19 mouse cellular contexts compared by ENCODE assay signal in the genomic region with DNA sequence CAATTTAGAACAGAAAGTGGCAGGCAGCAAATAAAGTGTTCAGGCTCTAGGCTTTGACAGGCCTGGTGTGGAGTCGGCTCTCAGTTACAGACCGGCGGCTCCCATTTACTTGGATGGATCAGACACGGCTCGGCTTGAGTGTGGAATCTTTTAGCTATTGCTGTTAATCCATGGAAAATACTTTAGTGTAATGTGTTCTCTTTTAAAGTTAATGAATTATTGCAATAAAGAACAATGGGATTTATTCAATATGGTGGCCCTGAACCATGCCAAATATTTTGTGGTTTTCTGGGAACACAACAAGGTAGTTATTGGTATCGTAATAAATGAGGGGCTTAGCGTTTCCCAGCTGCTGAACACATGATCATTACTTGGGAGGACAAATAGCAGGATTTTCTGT. TPM values are rescaled to one million over a fixed set of nuclear protein-coding genes. Genes with fewer than 3 reads are reported as not detected.
DNase-seq lines count a peak whose midpoint lies in the region; ATAC-seq and TF ChIP-seq lines count a peak whose summit lies in the region.
"Had no signal": no experiment of that assay in that cellular context is flagged by ENCODE, and none has a peak within 500 bp of the region (broad histone marks: within the 10 kb centered on the region; RNA-seq: fewer than 3 reads in every experiment).

No protein-coding gene starts in this region.

- DNase-seq in limb, embryonic 11.5 days (ENCODE audit: low spot score): no peak
- no peak for DNase-seq in limb, embryonic 10.5 days (ENCODE audit: low spot score)
- peak; percentile 91 for DNase-seq in Patski (ENCODE audit: low read depth, low spot score)
- no peak for DNase-seq in gastrocnemius, adult 2 months
- DNase-seq: adrenal gland, adult 2 months; B cell, adult 2 months; cerebellum, postnatal 10 days; embryo, embryonic 11 days; heart, postnatal 14 days; lung, adult 2 months; lung, postnatal 4 days; thymus, postnatal 25 days had no signal

- H3K9ac ChIP-seq in limb, embryonic 11.5 days (ENCODE audit: low read length): no peak overlapping the region
- H3K9ac ChIP-seq in limb, embryonic 13.5 days: no peak overlapping the region
- H3K9ac ChIP-seq in stomach, embryonic 16.5 days (ENCODE audit: low read length): no peak overlapping the region
- H3K9ac ChIP-seq in liver, embryonic 12.5 days: no peak overlapping the region
- H3K9ac ChIP-seq: heart, embryonic 12.5 days; hindbrain, embryonic 12.5 days had no signal

- H3K4me3 ChIP-seq in limb, embryonic 11.5 days (ENCODE audit: low read depth, low read length): no peak overlapping the region
- H3K4me3 ChIP-seq in limb, embryonic 10.5 days: no peak overlapping the region
- H3K4me3 ChIP-seq in limb, embryonic 13.5 days: no peak overlapping the region
- H3K4me3 ChIP-seq in stomach, embryonic 16.5 days (replicated peaks; ENCODE audit: low read length): no peak overlapping the region
- no peak overlapping the region for H3K4me3 ChIP-seq in liver, embryonic 12.5 days
- H3K4me3 ChIP-seq in gastrocnemius, adult 2 months: no peak overlapping the region
- H3K4me3 ChIP-seq: forebrain, embryonic 10.5 days; heart, embryonic 12.5 days; hindbrain, embryonic 12.5 days had no signal

- no peaks in the 10 kb centered on the region for H3K4me1 ChIP-seq in limb, embryonic 11.5 days (ENCODE audit: control insufficient read depth, insufficient read depth, low read length)
- peaks cover 21% of the 10 kb centered on the region for H3K4me1 ChIP-seq in limb, embryonic 10.5 days
- peaks cover 37% of the 10 kb centered on the region for H3K4me1 ChIP-seq in limb, embryonic 13.5 days
- peaks cover 3% of the 10 kb centered on the region; the same call in 1 of the 2 replicates for H3K4me1 ChIP-seq in stomach, embryonic 16.5 days (ENCODE audit: control insufficient read depth, insufficient read depth, low read length)
- no peaks in the 10 kb centered on the region for H3K4me1 ChIP-seq in liver, embryonic 12.5 days

- CTCF ChIA-PET in Patski (lab: Charles Lee): interaction anchor here (0.8 to 3.3 kb wide), 5 partner anchors 8 to 292 kb away, joined by 3 to 21 read pairs (median 4); no protein-coding TSS in a partner anchor

- in situ Hi-C loops in Patski (cut with MboI; ENCODE audit: low pct_unique_long_range_greater_than_20kb): loop anchor here (5.0 to 10.0 kb wide), 3 partner anchors 105 to 253 kb away; no protein-coding TSS in a partner anchor

- H3K36me3 ChIP-seq in limb, embryonic 11.5 days (ENCODE audit: control insufficient read depth, insufficient read depth, low read length): no peaks in the 10 kb centered on the region
- no peaks in the 10 kb centered on the region for H3K36me3 ChIP-seq in limb, embryonic 10.5 days
- H3K36me3 ChIP-seq in limb, embryonic 13.5 days: no peaks in the 10 kb centered on the region
- no peaks in the 10 kb centered on the region for H3K36me3 ChIP-seq in stomach, embryonic 16.5 days (ENCODE audit: control insufficient read depth, insufficient read depth, low read length)
- no peaks in the 10 kb centered on the region for H3K36me3 ChIP-seq in liver, embryonic 12.5 days
- H3K36me3 ChIP-seq: forebrain, embryonic 10.5 days; heart, embryonic 12.5 days; hindbrain, embryonic 12.5 days had no signal

- POLR2A ChIA-PET in Patski (lab: Charles Lee): interaction anchor here (1.5 kb wide), 1 partner anchor 22 kb away, joined by 4 read pairs; no protein-coding TSS in a partner anchor

- H3K9me3 ChIP-seq in limb, embryonic 11.5 days (ENCODE audit: control insufficient read depth, low read length): no peaks in the 10 kb centered on the region
- H3K9me3 ChIP-seq in limb, embryonic 10.5 days (replicated peaks): no peaks in the 10 kb centered on the region
- no peaks in the 10 kb centered on the region for H3K9me3 ChIP-seq in limb, embryonic 13.5 days
- H3K9me3 ChIP-seq in stomach, embryonic 16.5 days (replicated peaks; ENCODE audit: control insufficient read depth, low read length): no peaks in the 10 kb centered on the region
- H3K9me3 ChIP-seq in liver, embryonic 12.5 days (replicated peaks): no peaks in the 10 kb centered on the region
- H3K9me3 ChIP-seq: forebrain, embryonic 10.5 days; heart, embryonic 12.5 days; hindbrain, embryonic 12.5 days had no signal

- no peaks in the 10 kb centered on the region for H3K27me3 ChIP-seq in limb, embryonic 11.5 days (ENCODE audit: control insufficient read depth, insufficient read depth, low read length)
- H3K27me3 ChIP-seq in limb, embryonic 10.5 days (ENCODE audit: low read depth, poor library complexity, severe bottlenecking): no peaks in the 10 kb centered on the region
- no peaks in the 10 kb centered on the region for H3K27me3 ChIP-seq in Patski
- peaks cover 16% of the 10 kb centered on the region for H3K27me3 ChIP-seq in limb, embryonic 13.5 days
- no peaks in the 10 kb centered on the region for H3K27me3 ChIP-seq in stomach, embryonic 16.5 days (ENCODE audit: control insufficient read depth, insufficient read depth, low read length)
- H3K27me3 ChIP-seq in liver, embryonic 12.5 days (replicated peaks): no peaks in the 10 kb centered on the region
- H3K27me3 ChIP-seq: heart, embryonic 12.5 days; hindbrain, embryonic 12.5 days had no signal

- peak; percentile 72 for ATAC-seq in limb, embryonic 11.5 days (ENCODE audit: insufficient number of reproducible peaks, low FRiP score, low TSS enrichment, low read depth)
- ATAC-seq in Patski: peak; percentile 40
- ATAC-seq in limb, embryonic 13.5 days (ENCODE audit: low FRiP score, low read depth): peak; percentile 66
- peak; percentile 76; the same call in 1 of the 2 replicates for ATAC-seq in stomach, embryonic 16.5 days (ENCODE audit: insufficient read depth, low FRiP score)
- ATAC-seq in liver, embryonic 12.5 days: no peak

- no peak overlapping the region for H3K27ac ChIP-seq in limb, embryonic 11.5 days (replicated peaks; ENCODE audit: low read depth, low read length)
- no peak overlapping the region for H3K27ac ChIP-seq in limb, embryonic 10.5 days
- H3K27ac ChIP-seq in limb, embryonic 13.5 days: no peak overlapping the region
- H3K27ac ChIP-seq in stomach, embryonic 16.5 days (ENCODE audit: low read length): no peak overlapping the region; the same call in 1 of the 2 replicates
- H3K27ac ChIP-seq in liver, embryonic 12.5 days: no peak overlapping the region
- H3K27ac ChIP-seq in gastrocnemius, adult 2 months: no peak overlapping the region
- H3K27ac ChIP-seq: forebrain, embryonic 10.5 days; hindbrain, embryonic 12.5 days had no signal

- intact Hi-C loops in gastrocnemius, adult 2 months (cut with DNase I): no loop called here

- WGBS in limb, embryonic 11.5 days: 43% methylated on average over 7 of the region's 7 CpGs
- WGBS in limb, embryonic 10.5 days: 75% methylated on average over 7 of the region's 7 CpGs
- WGBS in limb, embryonic 13.5 days: 24% methylated on average over 7 of the region's 7 CpGs
- WGBS in stomach, embryonic 16.5 days: 28% methylated on average over 7 of the region's 7 CpGs
- WGBS in liver, embryonic 12.5 days (ENCODE audit: insufficient replicate concordance): 76% methylated on average over 7 of the region's 7 CpGs

- no peak for TF ChIP-seq CTCF in Patski (IDR thresholded peaks at IDR 0.05)
- no peak for TF ChIP-seq CTCF in gastrocnemius, adult 2 months (IDR thresholded peaks at IDR 0.05)

- no peak overlapping the region for H3K4me2 ChIP-seq in limb, embryonic 11.5 days (ENCODE audit: low read depth, severe bottlenecking)
- H3K4me2 ChIP-seq in limb, embryonic 13.5 days (replicated peaks): no peak overlapping the region
- H3K4me2 ChIP-seq in stomach, embryonic 16.5 days (ENCODE audit: low read depth, low read length): no peak overlapping the region
- no peak overlapping the region for H3K4me2 ChIP-seq in liver, embryonic 12.5 days
- H3K4me2 ChIP-seq: heart, embryonic 12.5 days; hindbrain, embryonic 12.5 days; liver, embryonic 11.5 days had no signal

RNA-seq across cellular contexts. Expression of a gene that starts 28.7 kb away (rescaled TPM):
- 6.3 and 7.3 TPM in 2 replicates for polyA plus RNA-seq in limb, embryonic 11.5 days (2014; fragmentation: Nextera tagmentation; extraction: Ambion mirVana)
- polyA plus RNA-seq in limb, embryonic 10.5 days (2016; fragmentation: Nextera tagmentation; extraction: Ambion mirVana): 3.7 and 5.3 TPM in 2 replicates
- 10.0 TPM for polyA plus RNA-seq in Patski (2021)
- polyA plus RNA-seq in limb, embryonic 13.5 days (2015; fragmentation: Nextera tagmentation; extraction: Ambion mirVana): 7.8 and 9.8 TPM in 2 replicates
- 7.0 and 7.9 TPM in 2 replicates for polyA plus RNA-seq in stomach, embryonic 16.5 days (2015; fragmentation: Nextera tagmentation; extraction: Ambion mirVana)
- polyA plus RNA-seq in liver, embryonic 12.5 days (2016; fragmentation: Nextera tagmentation; extraction: Ambion mirVana): 1.7 and 1.9 TPM in 2 replicates
- total RNA-seq in gastrocnemius, adult 2 months (2021): under 1 TPM; 0.23 to 0.31 TPM
- polyA plus RNA-seq: adrenal gland, adult 2 months had no signal
